Comparison of ENCODE assay signal across 26 mouse cellular contexts in genomic region chr8:120706193-120706592, GRCm38 (mm10). TPM values are rescaled to one million over a fixed set of nuclear protein-coding genes. Genes with fewer than 3 reads are reported as not detected.
"Had no signal": no experiment of that assay in that cellular context is flagged by ENCODE, and none has a peak within 500 bp of the region (broad histone marks: within the 10 kb centered on the region; RNA-seq: fewer than 3 reads in every experiment).

No protein-coding gene starts in this region.

- H3K4me1 ChIP-seq: forebrain, embryonic 15.5 days; heart, embryonic 13.5 days; heart, embryonic 15.5 days; hindbrain, embryonic 12.5 days had no signal

- H3K36me3 ChIP-seq: forebrain, embryonic 15.5 days; heart, embryonic 13.5 days; heart, embryonic 15.5 days; hindbrain, embryonic 12.5 days; intestine, embryonic 15.5 days; limb, embryonic 10.5 days; limb, embryonic 12.5 days had no signal

- H3K4me3 ChIP-seq: forebrain, embryonic 15.5 days; heart, adult 2 months; heart, embryonic 13.5 days; heart, embryonic 15.5 days; hindbrain, embryonic 12.5 days; intestine, embryonic 15.5 days; layer of hippocampus, adult 2 months; left cerebral cortex, adult 2 months; limb, embryonic 10.5 days; limb, embryonic 12.5 days had no signal

- H3K9me3 ChIP-seq: forebrain, embryonic 15.5 days; heart, embryonic 13.5 days; heart, embryonic 15.5 days; hindbrain, embryonic 12.5 days; intestine, embryonic 15.5 days; limb, embryonic 10.5 days; limb, embryonic 12.5 days had no signal

- H3K27ac ChIP-seq: forebrain, embryonic 15.5 days; heart, adult 2 months; heart, embryonic 13.5 days; heart, embryonic 15.5 days; hindbrain, embryonic 12.5 days; hindbrain, embryonic 14.5 days; intestine, embryonic 15.5 days; layer of hippocampus, adult 2 months; left cerebral cortex, adult 2 months; limb, embryonic 10.5 days; limb, embryonic 12.5 days had no signal

- ATAC-seq: forebrain, embryonic 15.5 days; forebrain, postnatal 0 days; hindbrain, embryonic 16.5 days; inflammation-experienced regulatory T-cells, adult 6 months; intestine, embryonic 15.5 days; intestine, postnatal 0 days had no signal

- H3K9ac ChIP-seq: forebrain, embryonic 15.5 days; forebrain, postnatal 0 days; heart, embryonic 13.5 days; heart, embryonic 15.5 days; hindbrain, embryonic 12.5 days; hindbrain, embryonic 14.5 days; intestine, embryonic 15.5 days; limb, embryonic 12.5 days had no signal

- H3K27me3 ChIP-seq: forebrain, embryonic 15.5 days; hindbrain, embryonic 12.5 days; intestine, embryonic 15.5 days had no signal

- DNase-seq: forebrain, postnatal 0 days; gastrocnemius, postnatal 14 days; gastrocnemius, postnatal 36 days; heart, adult 11 months; heart, adult 2 months; heart, postnatal 14 days; heart, postnatal 36 days; kidney, adult 18-20 months; kidney, adult 8-10 months; kidney, postnatal 10 days; kidney, postnatal 25 days; kidney, postnatal 4 days had no signal

- H3K4me2 ChIP-seq: forebrain, embryonic 15.5 days; heart, embryonic 11.5 days; heart, embryonic 13.5 days; heart, embryonic 15.5 days; hindbrain, embryonic 12.5 days; hindbrain, embryonic 14.5 days; intestine, embryonic 15.5 days; limb, embryonic 12.5 days had no signal

RNA-seq across cellular contexts. Expression of gene Gm27021, which starts 38.3 kb away (rescaled TPM):
- polyA plus RNA-seq: heart, adult 2 months had no signal
